Mouse (Mus musculus): ENCODE results near the gene Crx. TPM values are rescaled to one million over a fixed set of nuclear protein-coding genes. Genes with fewer than 3 reads are reported as not detected.

Crx gene
- polyA plus RNA-seq, 1 experiment from 2014 or later: 0.15 TPM

GRCm38 (mm10) chr7:15907971-15908590, 28.3 kb upstream of the Crx start:
- H3K4me3 ChIP-seq: no peak overlapping the region

GRCm38 (mm10) chr7:15906602-15907001, 26.8 kb upstream of the Crx start:
- Histone ChIP-seq H3K4me3 (no peak overlapping the region), H3K4me1 (no peaks in the 10 kb centered on the region), H3K27ac (replicated peaks) (no peak overlapping the region), H3K36me3 (no peaks in the 10 kb centered on the region), H3K27me3 (ENCODE audit: low read depth, poor library complexity, severe bottlenecking) (no peaks in the 10 kb centered on the region), H3K9me3 (replicated peaks) (no peaks in the 10 kb centered on the region)
- DNase-seq (ENCODE audit: low spot score): no peak
- WGBS: 88% methylated on average over 1 of the region's 1 CpGs

More at GRCm38 (mm10) chr7:15907971-15908590, 28.3 kb upstream of the Crx start:
- 82% methylated on average over 8 of the region's 8 CpGs for WGBS
- H3K27me3 ChIP-seq (ENCODE audit: low read depth, poor library complexity, severe bottlenecking): no peaks in the 10 kb centered on the region
- H3K4me1 ChIP-seq: peaks cover 7% of the 10 kb centered on the region
- no peaks in the 10 kb centered on the region for H3K9me3 ChIP-seq (replicated peaks)
- no peaks in the 10 kb centered on the region for H3K36me3 ChIP-seq
- no peak overlapping the region for H3K27ac ChIP-seq (replicated peaks)
- no peak for DNase-seq (ENCODE audit: low spot score)

DNA sequence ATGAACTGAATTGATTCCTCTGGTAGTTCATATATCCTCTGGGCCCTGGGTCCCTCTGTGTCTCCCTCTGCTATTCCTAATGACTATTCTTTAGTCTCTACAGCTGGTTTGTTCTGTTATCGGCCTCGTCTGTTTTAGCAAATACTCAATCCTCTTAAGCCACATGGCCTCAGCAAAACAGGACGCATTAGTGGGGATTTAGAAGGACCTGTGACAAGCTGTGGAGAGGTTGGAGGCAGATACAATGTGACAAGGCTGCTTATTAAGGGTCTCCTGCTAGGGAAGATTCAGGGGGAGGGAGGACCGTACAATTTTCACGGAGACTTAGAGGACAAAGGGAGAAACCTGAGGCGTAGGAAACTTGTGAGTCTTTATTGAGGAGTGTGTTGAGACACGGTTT, 26.1 kb upstream of the Crx start:
- Histone ChIP-seq H3K27ac (replicated peaks) (no peak overlapping the region), H3K27me3 (ENCODE audit: low read depth, poor library complexity, severe bottlenecking) (no peaks in the 10 kb centered on the region), H3K36me3 (no peaks in the 10 kb centered on the region), H3K9me3 (replicated peaks) (no peaks in the 10 kb centered on the region), H3K4me3 (no peak overlapping the region), H3K4me1 (no peaks in the 10 kb centered on the region)
- WGBS: 54% methylated on average over 7 of the region's 7 CpGs
- no peak for DNase-seq (ENCODE audit: low spot score)

- Histone ChIP-seq H3K4me1 (no peaks in the 10 kb centered on the region), H3K9me3 (replicated peaks) (no peaks in the 10 kb centered on the region), H3K36me3 (no peaks in the 10 kb centered on the region), H3K27me3 (ENCODE audit: low read depth, poor library complexity, severe bottlenecking) (no peaks in the 10 kb centered on the region), H3K4me3 (no peak overlapping the region), H3K27ac (replicated peaks) (no peak overlapping the region)
- WGBS: 78% methylated on average over 9 of the region's 9 CpGs
- no peak for DNase-seq (ENCODE audit: low spot score)
Measured at GRCm38 (mm10) chr7:15901366-15902048, 21.7 kb upstream of the Crx start.

DNA sequence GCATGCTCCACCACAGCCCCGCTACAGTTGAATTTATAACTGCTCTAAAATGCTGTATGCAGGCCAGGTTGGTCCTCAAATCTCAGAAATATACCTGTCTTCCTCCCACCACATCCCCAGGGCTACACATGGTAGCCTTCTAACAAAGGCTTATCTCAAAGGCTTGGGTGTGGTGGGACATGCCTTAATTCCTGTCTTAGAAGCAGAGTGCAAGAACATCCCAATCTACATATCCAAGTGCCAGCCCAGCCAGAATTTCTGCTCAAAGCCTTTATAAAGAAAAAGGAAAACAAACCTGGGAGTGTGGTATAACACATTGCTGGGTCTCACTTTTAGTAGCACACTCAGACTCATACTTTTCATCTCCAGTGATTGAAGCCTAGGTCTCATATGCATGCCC, 14.5 kb upstream of the Crx start:
- no peaks in the 10 kb centered on the region for H3K9me3 ChIP-seq (replicated peaks)
- H3K36me3 ChIP-seq: no peaks in the 10 kb centered on the region
- no peak overlapping the region for H3K27ac ChIP-seq (replicated peaks)
- 81% methylated on average over 1 of the region's 1 CpGs for WGBS
- H3K4me3 ChIP-seq: no peak overlapping the region
- no peaks in the 10 kb centered on the region for H3K27me3 ChIP-seq (ENCODE audit: low read depth, poor library complexity, severe bottlenecking)
- H3K4me1 ChIP-seq: no peaks in the 10 kb centered on the region
- DNase-seq (ENCODE audit: low spot score): no peak

- H3K9me3 ChIP-seq (replicated peaks): no peaks in the 10 kb centered on the region
- 88% methylated on average over 2 of the region's 2 CpGs for WGBS
- H3K4me3 ChIP-seq: no peak overlapping the region
- DNase-seq (ENCODE audit: low spot score): no peak
- peaks cover 30% of the 10 kb centered on the region for H3K4me1 ChIP-seq
- H3K36me3 ChIP-seq: no peaks in the 10 kb centered on the region
- H3K27me3 ChIP-seq (ENCODE audit: low read depth, poor library complexity, severe bottlenecking): no peaks in the 10 kb centered on the region
- no peak overlapping the region for H3K27ac ChIP-seq (replicated peaks)
Measured at GRCm38 (mm10) chr7:15884127-15884526, 4.4 kb upstream of the Crx start.

GRCm38 (mm10) chr7:15882317-15882716, 2.5 kb upstream of the Crx start, which contains the start of gene Crxos:
Gene Crxos, plus strand, starts transcription at chr7:15882617.
- Histone ChIP-seq H3K4me1 (peaks cover 30% of the 10 kb centered on the region), H3K9me3 (replicated peaks) (no peaks in the 10 kb centered on the region), H3K4me3 (peak within 1 kb of the TSS; percentile 18; the same call in 1 of the 2 replicates), H3K27ac (replicated peaks) (peak within 1 kb of the TSS; percentile 74), H3K36me3 (no peaks in the 10 kb centered on the region), H3K27me3 (ENCODE audit: low read depth, poor library complexity, severe bottlenecking) (no peaks in the 10 kb centered on the region)
- no peak for DNase-seq (ENCODE audit: low spot score)
- 89% methylated on average over 2 of the region's 2 CpGs for WGBS

- DNase-seq (ENCODE audit: low spot score): no peak
- H3K4me1 ChIP-seq: peaks cover 30% of the 10 kb centered on the region
Measured at GRCm38 (mm10) chr7:15881831-15882230, 2.1 kb upstream of the Crx start.

DNA sequence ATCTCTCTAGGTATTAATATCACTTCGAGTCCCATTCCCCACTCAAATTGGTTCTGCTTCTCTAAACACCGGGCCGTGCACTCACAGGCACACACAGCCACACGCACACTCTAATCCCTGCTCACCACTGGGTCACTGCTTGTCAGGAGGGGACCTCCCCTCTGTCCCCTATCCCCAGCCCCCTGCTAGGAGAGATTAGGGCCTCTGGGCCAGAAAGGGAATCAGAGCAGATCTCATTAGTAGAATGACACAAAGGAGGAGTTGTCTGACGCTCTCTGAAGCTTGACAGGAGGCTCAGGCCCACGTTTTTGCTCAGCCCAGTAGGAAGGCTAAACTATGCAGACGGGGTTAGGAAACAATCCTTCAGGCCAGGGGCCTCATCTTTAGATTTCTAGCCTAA, 1.6 kb upstream of the Crx start:
- Histone ChIP-seq H3K36me3 (no peaks in the 10 kb centered on the region), H3K9me3 (replicated peaks) (no peaks in the 10 kb centered on the region), H3K27me3 (ENCODE audit: low read depth, poor library complexity, severe bottlenecking) (no peaks in the 10 kb centered on the region), H3K4me1 (peaks cover 30% of the 10 kb centered on the region), H3K4me3 (peak overlapping the region; percentile 18; the same call in 1 of the 2 replicates), H3K27ac (replicated peaks) (peak overlapping the region; percentile 74)
- DNase-seq (ENCODE audit: low spot score): peak; percentile 70
- WGBS: 2% methylated on average over 7 of the region's 7 CpGs

More at GRCm38 (mm10) chr7:15881831-15882230, 2.1 kb upstream of the Crx start:
- Histone ChIP-seq H3K27me3 (ENCODE audit: low read depth, poor library complexity, severe bottlenecking) (no peaks in the 10 kb centered on the region), H3K9me3 (replicated peaks) (no peaks in the 10 kb centered on the region), H3K36me3 (no peaks in the 10 kb centered on the region), H3K4me3 (0 out of 2 replicates have a peak overlapping the region, but pooled peaks have one; percentile 18), H3K27ac (replicated peaks) (peak overlapping the region; percentile 74; the same call in 1 of the 2 replicates)
- WGBS: 47% methylated on average over 3 of the region's 3 CpGs

DNA sequence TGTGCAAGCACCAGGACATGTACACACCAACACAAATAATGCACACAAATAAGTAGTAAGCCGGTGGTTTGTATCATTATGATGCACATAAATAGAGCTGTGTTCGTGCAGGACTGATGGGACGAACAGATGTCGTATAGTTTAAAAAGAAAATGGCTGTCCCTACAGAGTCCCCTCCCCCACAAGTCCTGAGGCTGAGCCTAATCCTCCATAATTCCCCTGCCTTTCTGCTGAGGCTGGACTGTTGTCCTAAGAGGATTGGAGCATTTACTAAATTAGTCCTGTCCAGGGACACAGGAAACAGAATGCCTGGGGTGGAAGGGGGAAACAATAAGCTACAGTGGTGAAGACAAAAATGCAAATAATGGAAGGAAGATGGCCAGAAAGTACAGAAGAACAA, 15.7 kb downstream of the Crx start:
- DNase-seq (ENCODE audit: low spot score): no peak
- Histone ChIP-seq H3K27ac (replicated peaks) (peak overlapping the region; percentile 2; the same call in 1 of the 2 replicates), H3K4me1 (peaks cover 5% of the 10 kb centered on the region), H3K4me3 (no peak overlapping the region), H3K9me3 (replicated peaks) (no peaks in the 10 kb centered on the region), H3K27me3 (ENCODE audit: low read depth, poor library complexity, severe bottlenecking) (no peaks in the 10 kb centered on the region), H3K36me3 (no peaks in the 10 kb centered on the region)
- WGBS: 69% methylated on average over 4 of the region's 4 CpGs

DNA sequence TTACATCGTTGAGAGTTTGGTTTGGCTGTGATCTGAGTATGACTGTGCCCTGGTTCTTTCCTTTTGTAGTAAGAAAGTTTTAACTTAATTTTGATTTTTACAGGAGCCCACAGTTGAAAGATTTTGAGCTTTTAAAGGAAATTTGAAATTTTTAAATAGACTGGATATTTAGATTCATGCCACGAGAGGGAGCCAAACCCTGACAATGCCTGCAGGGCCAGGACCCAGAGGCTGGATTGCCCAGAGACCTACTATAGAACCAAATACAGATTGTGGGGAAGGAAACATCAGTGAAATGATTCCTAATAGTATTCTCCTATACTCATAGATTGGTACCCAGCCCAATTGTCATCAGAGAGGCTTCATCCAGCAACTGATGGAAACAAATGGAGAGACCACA, 20.1 kb downstream of the Crx start:
- no peak overlapping the region for H3K27ac ChIP-seq (replicated peaks)
- WGBS: 46% methylated on average over 2 of the region's 2 CpGs
- no peaks in the 10 kb centered on the region for H3K9me3 ChIP-seq (replicated peaks)
- H3K4me3 ChIP-seq: no peak overlapping the region
- DNase-seq (ENCODE audit: low spot score): no peak
- no peaks in the 10 kb centered on the region for H3K36me3 ChIP-seq
- no peaks in the 10 kb centered on the region for H3K27me3 ChIP-seq (ENCODE audit: low read depth, poor library complexity, severe bottlenecking)
- peaks cover 5% of the 10 kb centered on the region for H3K4me1 ChIP-seq

DNA sequence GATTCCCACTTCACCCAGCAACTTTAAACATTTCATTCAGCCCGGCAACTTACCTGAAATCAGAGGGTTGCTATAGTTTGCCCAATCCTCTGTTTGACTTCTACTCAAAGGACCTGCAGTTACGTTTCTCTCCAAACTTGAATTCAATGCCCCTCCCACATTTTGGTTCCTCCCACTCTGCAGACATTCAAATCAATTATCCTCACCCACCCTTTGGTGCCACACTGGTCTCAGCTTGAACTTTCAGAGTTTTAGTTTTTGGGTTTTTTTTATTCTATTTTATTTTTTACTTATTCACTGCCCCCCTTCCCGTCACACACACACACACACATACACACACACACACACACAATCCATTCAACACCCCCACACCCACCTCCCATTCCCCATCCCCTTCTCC, 40.2 kb downstream of the Crx start, which contains the start of gene Obox6:
TSS of gene Obox6 (minus strand) at position 101 of the 400 bp plus-strand sequence.
- no peak within 1 kb of the TSS for H3K4me3 ChIP-seq
- DNase-seq (ENCODE audit: low spot score): no peak
- H3K36me3 ChIP-seq: no peaks in the 10 kb centered on the region
- H3K9me3 ChIP-seq (replicated peaks): peaks cover 39% of the 10 kb centered on the region
- 90% methylated on average over 3 of the region's 3 CpGs for WGBS
- no peaks in the 10 kb centered on the region for H3K27me3 ChIP-seq (ENCODE audit: low read depth, poor library complexity, severe bottlenecking)
- no peak within 1 kb of the TSS for H3K27ac ChIP-seq (replicated peaks)
- no peaks in the 10 kb centered on the region for H3K4me1 ChIP-seq
